Mouse (Mus musculus): ENCODE measurements around the gene Inf2. TPM values are rescaled to one million over a fixed set of nuclear protein-coding genes. Genes with fewer than 3 reads are reported as not detected.

The Inf2 gene
- polyA plus RNA-seq, 1 experiment = 122 TPM

GRCm38 (mm10) chr12:112661327-112661605 is 72.7 kb downstream of the Inf2 start:
- H3K27ac ChIP-seq (ENCODE audit: insufficient read depth, low read length) = no peak overlapping the region
- no peak for TF ChIP-seq POLR2A (IDR thresholded peaks at IDR 0.05; ENCODE audit: extremely low read depth, insufficient read depth, low read length)
- peaks cover 9% of the 10 kb centered on the region for H3K4me1 ChIP-seq (ENCODE audit: control insufficient read depth, insufficient read depth, low read length)
- H3K4me3 ChIP-seq (ENCODE audit: insufficient read depth, low read length) = no peak overlapping the region

GRCm38 (mm10) chr12:112661851-112662250 is 73.3 kb downstream of the Inf2 start:
- Histone ChIP-seq H3K4me1 (ENCODE audit: control insufficient read depth, insufficient read depth, low read length) (peaks cover 9% of the 10 kb centered on the region), H3K4me3 (ENCODE audit: insufficient read depth, low read length) (no peak overlapping the region), H3K27ac (ENCODE audit: insufficient read depth, low read length) (no peak overlapping the region)
- TF ChIP-seq POLR2A (IDR thresholded peaks at IDR 0.05; ENCODE audit: extremely low read depth, insufficient read depth, low read length) (no peak), CTCF (IDR thresholded peaks at IDR 0.05; ENCODE audit: extremely low read depth, insufficient read depth, low read length) (no peak)

GRCm38 (mm10) chr12:112663303-112663702 is 74.7 kb downstream of the Inf2 start:
- H3K27ac ChIP-seq (ENCODE audit: insufficient read depth, low read length) = no peak overlapping the region

GRCm38 (mm10) chr12:112663716-112664115 is 75.1 kb downstream of the Inf2 start:
- TF ChIP-seq POLR2A (IDR thresholded peaks at IDR 0.05; ENCODE audit: extremely low read depth, insufficient read depth, low read length) (no peak), CTCF (IDR thresholded peaks at IDR 0.05; ENCODE audit: extremely low read depth, insufficient read depth, low read length) (no peak)
- Histone ChIP-seq H3K4me1 (ENCODE audit: control insufficient read depth, insufficient read depth, low read length) (peaks cover 9% of the 10 kb centered on the region), H3K4me3 (ENCODE audit: insufficient read depth, low read length) (no peak overlapping the region), H3K27ac (ENCODE audit: insufficient read depth, low read length) (no peak overlapping the region)

More at GRCm38 (mm10) chr12:112663303-112663702, 74.7 kb downstream of the Inf2 start:
- H3K4me3 ChIP-seq (ENCODE audit: insufficient read depth, low read length) = no peak overlapping the region
- H3K4me1 ChIP-seq (ENCODE audit: control insufficient read depth, insufficient read depth, low read length) = peaks cover 9% of the 10 kb centered on the region
- TF ChIP-seq CTCF (IDR thresholded peaks at IDR 0.05; ENCODE audit: extremely low read depth, insufficient read depth, low read length) = no peak
- TF ChIP-seq POLR2A (IDR thresholded peaks at IDR 0.05; ENCODE audit: extremely low read depth, insufficient read depth, low read length) = no peak

- peaks cover 9% of the 10 kb centered on the region for H3K4me1 ChIP-seq (ENCODE audit: control insufficient read depth, insufficient read depth, low read length)
- no peak overlapping the region for H3K4me3 ChIP-seq (ENCODE audit: insufficient read depth, low read length)
- TF ChIP-seq POLR2A (IDR thresholded peaks at IDR 0.05; ENCODE audit: extremely low read depth, insufficient read depth, low read length) (no peak), CTCF (IDR thresholded peaks at IDR 0.05; ENCODE audit: extremely low read depth, insufficient read depth, low read length) (no peak)
- H3K27ac ChIP-seq (ENCODE audit: insufficient read depth, low read length) = no peak overlapping the region
Observed at GRCm38 (mm10) chr12:112664124-112664523, 75.5 kb downstream of the Inf2 start.

GRCm38 (mm10) chr12:112664656-112665055 is 76.1 kb downstream of the Inf2 start:
- H3K27ac ChIP-seq (ENCODE audit: insufficient read depth, low read length) = no peak overlapping the region
- peaks cover 9% of the 10 kb centered on the region for H3K4me1 ChIP-seq (ENCODE audit: control insufficient read depth, insufficient read depth, low read length)

More at GRCm38 (mm10) chr12:112664656-112665055, 76.1 kb downstream of the Inf2 start:
- H3K4me3 ChIP-seq (ENCODE audit: insufficient read depth, low read length) = no peak overlapping the region
- TF ChIP-seq CTCF (IDR thresholded peaks at IDR 0.05; ENCODE audit: extremely low read depth, insufficient read depth, low read length) (no peak), POLR2A (IDR thresholded peaks at IDR 0.05; ENCODE audit: extremely low read depth, insufficient read depth, low read length) (no peak)

Other genes with a start within 250 kb of the Inf2 start
- 0.06 TPM in 1 of 2 replicates, not detected in the other for gene A530016L24Rik, start 99.3 kb upstream of the Inf2 start, polyA plus RNA-seq (2012; rRNA removed)
- gene Tmem179, start 72.0 kb upstream of the Inf2 start, polyA plus RNA-seq (2012; rRNA removed) = 140 and 145 TPM in 2 replicates
- gene Adssl1, start 31.3 kb downstream of the Inf2 start, polyA plus RNA-seq (2012; rRNA removed) = 38.0 and 44.6 TPM in 2 replicates
- gene Siva1, start 55.9 kb downstream of the Inf2 start, polyA plus RNA-seq (2012; rRNA removed) = 25.6 and 29.3 TPM in 2 replicates
- gene Akt1, start 86.1 kb downstream of the Inf2 start, polyA plus RNA-seq (2012; rRNA removed) = 168 and 178 TPM in 2 replicates
- gene Zbtb42, start 90.0 kb downstream of the Inf2 start, polyA plus RNA-seq (2012; rRNA removed) = 1.3 and 1.7 TPM in 2 replicates
- gene Cep170b, start 131.7 kb downstream of the Inf2 start, polyA plus RNA-seq (2012; rRNA removed) = 129 and 131 TPM in 2 replicates
- 16.3 and 18.9 TPM in 2 replicates for gene Pld4, start 171.9 kb downstream of the Inf2 start, polyA plus RNA-seq (2012; rRNA removed)
- 1.1 and 1.7 TPM in 2 replicates for gene Ahnak2, start 213.9 kb downstream of the Inf2 start, polyA plus RNA-seq (2012; rRNA removed)
- 12.6 and 13.3 TPM in 2 replicates for gene Clba1, start 220.2 kb downstream of the Inf2 start, polyA plus RNA-seq (2012; rRNA removed)
- gene Cdca4, start 240.6 kb downstream of the Inf2 start, polyA plus RNA-seq (2012; rRNA removed) = 10.6 and 11.0 TPM in 2 replicates

Measured in cortical plate, adult 2 months (tissue).